In genomic region chr13:51885594-51885993, GRCm38 (mm10) we compare ENCODE assay signal across 19 mouse cellular contexts. TPM values are rescaled to one million over a fixed set of nuclear protein-coding genes. Genes with fewer than 3 reads are reported as not detected.
DNase-seq lines count a peak whose midpoint lies in the region; ATAC-seq lines count a peak whose summit lies in the region.
"Had no signal": no experiment of that assay in that cellular context is flagged by ENCODE, and none has a peak within 500 bp of the region (broad histone marks: within the 10 kb centered on the region; RNA-seq: fewer than 3 reads in every experiment).

No protein-coding gene starts in this region.

- no peak overlapping the region for H3K4me2 ChIP-seq in heart, embryonic 13.5 days
- no peak overlapping the region for H3K4me2 ChIP-seq in lung, embryonic 15.5 days
- H3K4me2 ChIP-seq: lung, embryonic 14.5 days; neural tube, embryonic 15.5 days had no signal

- H3K27ac ChIP-seq in heart, embryonic 13.5 days (replicated peaks): peak overlapping the region; percentile 67
- H3K27ac ChIP-seq in lung, embryonic 15.5 days: 0 out of 2 replicates have a peak overlapping the region, but pooled peaks have one; percentile 4
- H3K27ac ChIP-seq: hindbrain, postnatal 0 days; neural tube, embryonic 15.5 days had no signal

- H3K36me3 ChIP-seq in heart, embryonic 13.5 days: no peaks in the 10 kb centered on the region
- H3K36me3 ChIP-seq in lung, embryonic 15.5 days: no peaks in the 10 kb centered on the region
- H3K36me3 ChIP-seq: neural tube, embryonic 15.5 days had no signal

- no peak for ATAC-seq in heart, embryonic 13.5 days (ENCODE audit: extremely low read depth, insufficient number of reproducible peaks, low FRiP score, low TSS enrichment)
- ATAC-seq in lung, embryonic 15.5 days (ENCODE audit: borderline replicate concordance, extremely low read depth, low FRiP score, low TSS enrichment): no peak
- ATAC-seq: forebrain, embryonic 14.5 days; hindbrain, postnatal 0 days had no signal

- no peak for DNase-seq in heart, postnatal 4 days
- no peak for DNase-seq in lung, postnatal 10 days
- peak; percentile 43 for DNase-seq in brain, adult 2 months (ENCODE audit: low read depth, low spot score)
- DNase-seq in thymus, postnatal 25 days: peak; percentile 40
- DNase-seq in gastrocnemius, postnatal 10 days: no peak
- DNase-seq: adrenal gland, postnatal 14 days; cerebellum, adult 9-10 months; embryo, embryonic 11 days; heart, adult 18-20 months; kidney, postnatal 10 days; liver; right cerebral cortex, postnatal 4 days had no signal

- peaks cover 66% of the 10 kb centered on the region for H3K4me1 ChIP-seq in heart, embryonic 13.5 days
- H3K4me1 ChIP-seq in lung, embryonic 15.5 days: peaks cover 49% of the 10 kb centered on the region
- H3K4me1 ChIP-seq: neural tube, embryonic 15.5 days had no signal

- WGBS in heart, embryonic 13.5 days: 72% methylated on average over 10 of the region's 10 CpGs
- 86% methylated on average over 10 of the region's 10 CpGs for WGBS in lung, embryonic 15.5 days

- H3K9me3 ChIP-seq in heart, embryonic 13.5 days: no peaks in the 10 kb centered on the region
- no peaks in the 10 kb centered on the region for H3K9me3 ChIP-seq in lung, embryonic 15.5 days
- H3K9me3 ChIP-seq: neural tube, embryonic 15.5 days had no signal

- no peaks in the 10 kb centered on the region for H3K27me3 ChIP-seq in heart, embryonic 13.5 days (replicated peaks)
- H3K27me3 ChIP-seq in lung, embryonic 15.5 days: no peaks in the 10 kb centered on the region
- H3K27me3 ChIP-seq: CH12.LX; neural tube, embryonic 15.5 days had no signal

- no peak overlapping the region for H3K4me3 ChIP-seq in heart, embryonic 13.5 days
- H3K4me3 ChIP-seq in lung, embryonic 15.5 days: no peak overlapping the region
- H3K4me3 ChIP-seq: neural tube, embryonic 15.5 days had no signal

- 0 out of 2 replicates have a peak overlapping the region, but pooled peaks have one; percentile 5 for H3K9ac ChIP-seq in heart, embryonic 13.5 days
- H3K9ac ChIP-seq in lung, embryonic 15.5 days: no peak overlapping the region
- H3K9ac ChIP-seq: lung, embryonic 14.5 days; neural tube, embryonic 15.5 days had no signal

RNA-seq across cellular contexts. Expression of gene Gadd45g, which starts 39.1 kb away (rescaled TPM):
- polyA plus RNA-seq in heart, embryonic 13.5 days (2015; fragmentation: Nextera tagmentation; extraction: Ambion mirVana): 51.2 and 51.8 TPM in 2 replicates
- total RNA-seq in heart, postnatal 4 days (2021): 10 to 100 TPM; 23.8 to 29.4 TPM
- polyA plus RNA-seq in lung, embryonic 15.5 days (2015; fragmentation: Nextera tagmentation; extraction: Ambion mirVana): 50.3 and 50.9 TPM in 2 replicates
- total RNA-seq in gastrocnemius, postnatal 10 days (2021): 10 to 100 TPM in 1 of 2 experiments, 1 to 10 TPM in 1; 8.5 to 33.5 TPM

Comparison
In these comparisons a context has a peak if more than half of its experiments do, and no peak if none do; other contexts are left out.
1. DNase-seq: peak in brain, adult 2 months (single experiment) and thymus, postnatal 25 days (single experiment); none in heart, postnatal 4 days (single experiment), lung, postnatal 10 days (single experiment) and gastrocnemius, postnatal 10 days (single experiment).